13 mouse cellular contexts compared by ENCODE assay signal in the genomic region with DNA sequence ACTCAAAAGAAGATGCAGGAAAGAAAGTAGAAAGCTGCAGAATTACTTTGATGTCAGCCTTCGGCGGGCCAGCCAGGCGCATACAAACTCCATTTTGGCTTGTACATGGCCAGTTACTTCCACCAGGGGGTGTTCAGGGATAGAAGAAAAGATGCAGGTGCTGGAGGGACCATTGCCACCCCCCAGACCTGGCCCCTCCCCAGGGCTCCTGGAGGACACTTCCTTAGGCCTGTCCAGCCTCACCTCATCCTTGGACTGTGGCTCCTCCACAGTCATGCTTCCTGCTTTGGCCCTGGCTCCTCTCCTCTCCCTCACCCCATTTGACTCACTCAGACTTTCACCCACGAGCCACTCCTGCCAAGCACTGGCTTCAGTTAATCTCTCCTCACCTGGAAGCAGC. TPM values are rescaled to one million over a fixed set of nuclear protein-coding genes. Genes with fewer than 3 reads are reported as not detected.
A peak's percentile ranks its signal among the peaks of the same experiment; 100 is the strongest.
DNase-seq lines count a peak whose midpoint lies in the region; ATAC-seq and TF ChIP-seq lines count a peak whose summit lies in the region.
"Had no signal": no experiment of that assay in that cellular context is flagged by ENCODE, and none has a peak within 500 bp of the region (broad histone marks: within the 10 kb centered on the region; RNA-seq: fewer than 3 reads in every experiment).

No protein-coding gene starts in this region.

- H3K4me1 ChIP-seq in kidney, adult 2 months (ENCODE audit: control insufficient read depth, insufficient read depth, low read length) = peaks cover 3% of the 10 kb centered on the region; the same call in 1 of the 2 replicates
- H3K4me1 ChIP-seq in kidney, embryonic 14.5 days (ENCODE audit: control insufficient read depth, insufficient read depth, low read length) = 0 out of 2 replicates have a peak, but pooled peaks cover 8% of the 10 kb centered on the region
- peaks cover 4% of the 10 kb centered on the region for H3K4me1 ChIP-seq in ES-Bruce4 (ENCODE audit: control insufficient read depth, insufficient read depth, low read length)
- H3K4me1 ChIP-seq: megakaryocyte, embryonic 14.5 days had no signal

- 79% methylated on average over 4 of the region's 4 CpGs for WGBS in kidney, adult 2 months
- 79% methylated on average over 4 of the region's 4 CpGs for WGBS in kidney, embryonic 14.5 days

- H3K27ac ChIP-seq in kidney, adult 2 months (ENCODE audit: insufficient read depth, low read depth, low read length) = no peak overlapping the region
- H3K27ac ChIP-seq in kidney, embryonic 14.5 days (ENCODE audit: low read depth, low read length) = no peak overlapping the region
- H3K27ac ChIP-seq in ES-Bruce4 (ENCODE audit: insufficient read depth, low read length) = 0 out of 2 replicates have a peak overlapping the region, but pooled peaks have one; percentile 45
- H3K27ac ChIP-seq: limb, embryonic 15.5 days; neural tube, embryonic 13.5 days had no signal

- H3K36me3 ChIP-seq in kidney, adult 2 months (ENCODE audit: control insufficient read depth, insufficient read depth, low read length) = no peaks in the 10 kb centered on the region
- no peaks in the 10 kb centered on the region for H3K36me3 ChIP-seq in kidney, embryonic 14.5 days (ENCODE audit: control insufficient read depth, insufficient read depth, low read length)
- no peaks in the 10 kb centered on the region for H3K36me3 ChIP-seq in ES-Bruce4 (ENCODE audit: control insufficient read depth, insufficient read depth, low read length, poor library complexity, severe bottlenecking)
- H3K36me3 ChIP-seq: limb, embryonic 15.5 days; neural tube, embryonic 13.5 days had no signal

- peak; percentile 58 for DNase-seq in kidney, adult 2 months
- DNase-seq in 3T3-L1 (ENCODE audit: low read depth, low spot score) = peak; percentile 36
- DNase-seq in kidney, postnatal 36 days = peak; percentile 28 to 68
- DNase-seq in c-Kit-positive CD71-positive TER-119-positive erythroid progenitor cells, embryonic 14.5 days (ENCODE audit: low spot score) = no peak
- no peak for DNase-seq in urinary bladder, postnatal 25 days (ENCODE audit: low spot score)
- no peak for DNase-seq in layer of hippocampus, adult 9-10 months (ENCODE audit: low spot score)
- DNase-seq: cerebellum, postnatal 25 days; gastrocnemius, postnatal 14 days had no signal

- no peak for TF ChIP-seq EP300 in ES-Bruce4 (IDR thresholded peaks at IDR 0.05; ENCODE audit: insufficient read depth, low read depth, low read length)

- no peak overlapping the region for H3K4me2 ChIP-seq in kidney, embryonic 14.5 days (replicated peaks; ENCODE audit: low read depth, low read length)
- H3K4me2 ChIP-seq: limb, embryonic 15.5 days; neural tube, embryonic 13.5 days had no signal

- 0 out of 2 replicates have a peak, but pooled peaks have one; percentile 5 for TF ChIP-seq CTCF in kidney, adult 2 months (conservative IDR thresholded peaks at IDR 0.05; ENCODE audit: insufficient read depth, insufficient read length, low read depth, low read length)
- peak; percentile 59 for TF ChIP-seq CTCF in ES-Bruce4 (IDR thresholded peaks at IDR 0.05; ENCODE audit: low read depth, low read length)

- H3K27me3 ChIP-seq in kidney, adult 2 months (replicated peaks; ENCODE audit: control insufficient read depth, insufficient read depth, low read length) = no peaks in the 10 kb centered on the region
- H3K27me3 ChIP-seq in kidney, embryonic 14.5 days (ENCODE audit: control insufficient read depth, insufficient read depth, low read length) = no peaks in the 10 kb centered on the region
- no peaks in the 10 kb centered on the region for H3K27me3 ChIP-seq in ES-Bruce4 (ENCODE audit: control insufficient read depth, insufficient read depth, low read length, poor library complexity, severe bottlenecking)
- H3K27me3 ChIP-seq: limb, embryonic 15.5 days; neural tube, embryonic 13.5 days had no signal

- no peak overlapping the region for H3K9ac ChIP-seq in kidney, embryonic 14.5 days (ENCODE audit: low read depth, low read length)
- no peak overlapping the region for H3K9ac ChIP-seq in ES-Bruce4 (ENCODE audit: low read depth, poor library complexity, severe bottlenecking)
- H3K9ac ChIP-seq: limb, embryonic 15.5 days; neural tube, embryonic 13.5 days had no signal

- H3K9me3 ChIP-seq in kidney, embryonic 14.5 days (ENCODE audit: control insufficient read depth, low read length) = no peaks in the 10 kb centered on the region
- H3K9me3 ChIP-seq in ES-Bruce4 (replicated peaks; ENCODE audit: control insufficient read depth, insufficient read depth, low read length, poor library complexity, severe bottlenecking) = no peaks in the 10 kb centered on the region
- H3K9me3 ChIP-seq: limb, embryonic 15.5 days; megakaryocyte, embryonic 14.5 days; neural tube, embryonic 13.5 days had no signal

- no peak for TF ChIP-seq POLR2A in kidney, adult 2 months (IDR thresholded peaks at IDR 0.05; ENCODE audit: low read depth, low read length)
- no peak for TF ChIP-seq POLR2A in ES-Bruce4 (IDR thresholded peaks at IDR 0.05; ENCODE audit: insufficient read depth, low read length)

- H3K4me3 ChIP-seq in kidney, adult 2 months (ENCODE audit: insufficient read depth, low read depth, low read length) = no peak overlapping the region
- H3K4me3 ChIP-seq in kidney, embryonic 14.5 days (ENCODE audit: low read length) = no peak overlapping the region
- no peak overlapping the region for H3K4me3 ChIP-seq in ES-Bruce4 (ENCODE audit: low read depth, low read length)
- H3K4me3 ChIP-seq: limb, embryonic 15.5 days; megakaryocyte, embryonic 14.5 days; neural tube, embryonic 13.5 days had no signal

- no peak for ATAC-seq in kidney, embryonic 14.5 days (ENCODE audit: low FRiP score, low TSS enrichment)

RNA-seq across cellular contexts. Expression of gene Zfp281, which starts 59.7 kb away (rescaled TPM):
- 1.8 and 2.3 TPM in 2 replicates for polyA plus RNA-seq in kidney, adult 2 months (2012; rRNA removed)
- polyA plus RNA-seq in kidney, embryonic 14.5 days (2014; fragmentation: Nextera tagmentation; extraction: Ambion mirVana) = 20.0 and 26.1 TPM in 2 replicates
- 94.4 and 98.1 TPM in 2 replicates for polyA plus RNA-seq in ES-Bruce4 (2011; ENCODE audit: insufficient read depth, insufficient read length, low read depth, missing spikeins)

Comparison
In these comparisons a context has a peak if more than half of its experiments do, and no peak if none do; other contexts are left out.
1. DNase-seq: peak in kidney, adult 2 months (single experiment), 3T3-L1 (single experiment) and kidney, postnatal 36 days (2 of 2); none in c-Kit-positive CD71-positive TER-119-positive erythroid progenitor cells, embryonic 14.5 days (single experiment), urinary bladder, postnatal 25 days (single experiment) and layer of hippocampus, adult 9-10 months (single experiment).